Mouse (Mus musculus): ENCODE data around the gene Metap1. TPM values are rescaled to one million over a fixed set of nuclear protein-coding genes. Genes with fewer than 3 reads are reported as not detected.
"Not testable (repeated sequence)": the region's sequence is repeated elsewhere in the genome, so short reads cannot be mapped to it uniquely, and the experiment has no call there.

The Metap1 gene
- total RNA-seq, 2 experiments from 2014 or later, result 53.8 to 57.9 TPM

GRCm38 (mm10) chr3:138503754-138504153, 14.4 kb upstream of the Metap1 start:
- DNase-seq, result no peak

GRCm38 (mm10) chr3:138499854-138500740, 10.8 kb upstream of the Metap1 start:
- no peak for DNase-seq

GRCm38 (mm10) chr3:138498731-138499130, 9.4 kb upstream of the Metap1 start:
- DNase-seq, result no peak

- no peak for DNase-seq
Measured at GRCm38 (mm10) chr3:138495166-138496145, 6.1 kb upstream of the Metap1 start.

GRCm38 (mm10) chr3:138494565-138494964, 5.2 kb upstream of the Metap1 start:
- no peak for DNase-seq

- no peak for DNase-seq
Measured at GRCm38 (mm10) chr3:138493668-138494067, 4.4 kb upstream of the Metap1 start.

GRCm38 (mm10) chr3:138490034-138490337, 671 bp upstream of the Metap1 start:
- DNase-seq, result no peak

- DNase-seq, result peak; percentile 17 to 25
Measured at GRCm38 (mm10) chr3:138488584-138489326, 560 bp downstream of the Metap1 start.

- no peak for DNase-seq
Measured at GRCm38 (mm10) chr3:138483240-138483639, 6.1 kb downstream of the Metap1 start.

GRCm38 (mm10) chr3:138481526-138482284, 7.6 kb downstream of the Metap1 start:
- peak; percentile 13 to 17 for DNase-seq

- no peak for DNase-seq
Measured at GRCm38 (mm10) chr3:138479489-138479888, 9.8 kb downstream of the Metap1 start.

GRCm38 (mm10) chr3:138471066-138471465, 18.2 kb downstream of the Metap1 start:
- no peak for DNase-seq

- DNase-seq, result not testable (repeated sequence)
Measured at GRCm38 (mm10) chr3:138466656-138467055, 22.7 kb downstream of the Metap1 start.

- no peak for DNase-seq
Measured at GRCm38 (mm10) chr3:138464573-138465147, 24.7 kb downstream of the Metap1 start.

- no peak for DNase-seq
Measured at GRCm38 (mm10) chr3:138463807-138464206, 25.5 kb downstream of the Metap1 start.

- DNase-seq, result peak; percentile 12 to 25
Measured at GRCm38 (mm10) chr3:138463137-138463536, 26.2 kb downstream of the Metap1 start.

- DNase-seq, result no peak
Measured at GRCm38 (mm10) chr3:138461832-138462231, 27.5 kb downstream of the Metap1 start.

- no peak for DNase-seq
Measured at GRCm38 (mm10) chr3:138460260-138460659, 29.1 kb downstream of the Metap1 start.

GRCm38 (mm10) chr3:138458441-138458840, 30.9 kb downstream of the Metap1 start:
- no peak for DNase-seq

GRCm38 (mm10) chr3:138454711-138455435, 34.4 kb downstream of the Metap1 start:
- DNase-seq, result no peak

Data from adrenal gland, postnatal 36 days (tissue).